Mouse (Mus musculus) urinary bladder, postnatal 10 days (tissue): ENCODE measurements around the gene Atxn1.

Source experiments
- DNase-seq: peaks from one replicate; pipeline ENCODE4 v3.0.0; 2022; ENCODE audit warnings: low spot score

The Atxn1 gene

DNA sequence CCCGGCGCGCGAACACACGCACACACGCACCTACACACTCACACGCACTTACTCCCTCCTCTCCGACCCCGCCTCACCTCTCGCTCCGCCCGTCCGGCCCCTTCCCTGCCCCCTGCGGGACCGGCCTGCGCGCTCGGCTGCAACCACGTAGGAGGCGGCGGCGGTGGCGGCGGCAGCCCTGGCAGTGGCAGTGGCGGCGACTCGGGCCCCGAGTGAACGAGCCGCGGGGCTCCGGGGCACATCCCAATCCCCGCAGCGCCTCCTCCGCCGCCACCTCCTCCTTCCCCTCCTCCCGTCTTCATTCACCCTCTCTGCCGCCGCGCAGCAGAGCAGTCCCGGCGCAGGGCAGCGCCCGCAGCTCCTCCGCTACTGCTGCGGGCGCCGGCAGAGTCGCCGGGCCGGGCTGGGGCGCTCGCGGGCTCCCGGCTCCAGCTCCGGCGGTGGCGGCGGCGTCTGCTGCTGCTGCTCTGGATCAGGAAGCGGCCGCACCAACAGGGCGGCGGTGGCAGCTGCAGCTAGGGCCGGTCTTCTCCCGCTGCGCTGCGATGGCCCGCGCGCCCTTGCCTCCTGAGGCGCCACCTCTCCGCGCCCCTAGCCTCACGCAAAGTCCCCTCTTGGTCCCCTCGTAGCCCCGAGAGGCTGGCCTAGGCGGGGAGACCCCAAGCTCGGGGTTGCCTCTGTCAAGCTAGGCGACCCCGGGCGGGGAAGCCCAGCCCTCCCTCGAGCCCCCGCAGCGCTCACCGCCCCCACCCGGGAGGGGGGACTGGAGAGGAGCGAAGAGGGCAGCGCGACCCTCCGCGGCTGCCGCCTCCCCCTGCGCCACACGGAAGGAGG, 1.1 kb downstream of the Atxn1 start:
- DNase-seq: peak; percentile 52

DNA sequence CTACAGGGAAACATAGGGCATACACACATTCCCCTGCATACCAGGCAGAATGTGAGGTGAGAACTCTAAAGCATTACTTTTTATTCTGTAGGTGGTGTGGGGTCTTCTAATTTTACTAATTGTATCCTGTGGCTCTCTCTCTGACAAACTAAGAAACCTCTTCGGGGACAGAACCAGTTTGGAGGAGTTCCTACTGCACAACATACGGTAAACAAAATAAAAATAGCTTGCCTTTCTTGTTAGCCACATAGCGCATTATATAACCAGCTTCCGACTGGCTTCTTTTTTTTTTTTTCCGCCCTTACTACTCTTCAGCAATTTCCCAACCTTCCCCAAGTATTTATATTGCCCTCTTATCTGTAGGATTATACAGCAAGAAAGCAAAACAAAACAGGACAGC, 2.0 kb downstream of the Atxn1 start:
- DNase-seq: no peak

DNA sequence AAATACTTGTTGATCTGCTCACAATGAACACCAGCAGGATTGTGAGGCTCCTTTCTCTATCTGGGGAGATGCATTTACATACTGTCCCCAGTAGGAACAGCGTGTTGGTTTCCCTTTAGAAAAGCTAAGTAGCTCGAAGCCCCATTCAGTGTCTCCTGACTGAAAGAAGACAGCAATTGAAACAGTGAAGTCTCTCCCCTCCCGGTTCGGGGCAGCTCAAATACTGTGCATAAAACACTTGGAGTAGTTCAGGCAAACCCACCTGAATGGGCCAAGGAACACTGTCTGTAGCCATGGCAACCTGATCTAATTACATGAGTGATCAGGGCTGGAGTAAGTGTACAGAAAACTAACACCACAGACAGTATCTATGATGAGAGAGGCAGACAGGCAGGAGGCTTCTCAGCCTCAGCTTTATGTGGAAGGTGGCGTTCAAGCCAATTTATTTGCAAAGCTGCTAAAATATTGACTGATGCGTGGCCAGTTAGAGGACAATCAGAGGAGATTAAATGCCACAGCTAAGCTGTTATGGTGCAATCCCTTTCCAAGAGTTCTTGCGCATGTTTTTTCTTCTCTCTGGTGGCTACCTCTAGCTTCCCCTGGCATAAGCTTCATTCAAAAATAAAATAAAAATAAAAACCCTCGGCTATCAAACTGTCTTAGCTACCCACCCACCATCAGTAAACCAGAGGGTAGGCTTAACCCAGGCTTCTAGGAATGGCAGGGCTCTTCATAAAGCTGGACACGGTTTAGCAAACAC, 2.8 kb downstream of the Atxn1 start:
- DNase-seq: no peak

DNA sequence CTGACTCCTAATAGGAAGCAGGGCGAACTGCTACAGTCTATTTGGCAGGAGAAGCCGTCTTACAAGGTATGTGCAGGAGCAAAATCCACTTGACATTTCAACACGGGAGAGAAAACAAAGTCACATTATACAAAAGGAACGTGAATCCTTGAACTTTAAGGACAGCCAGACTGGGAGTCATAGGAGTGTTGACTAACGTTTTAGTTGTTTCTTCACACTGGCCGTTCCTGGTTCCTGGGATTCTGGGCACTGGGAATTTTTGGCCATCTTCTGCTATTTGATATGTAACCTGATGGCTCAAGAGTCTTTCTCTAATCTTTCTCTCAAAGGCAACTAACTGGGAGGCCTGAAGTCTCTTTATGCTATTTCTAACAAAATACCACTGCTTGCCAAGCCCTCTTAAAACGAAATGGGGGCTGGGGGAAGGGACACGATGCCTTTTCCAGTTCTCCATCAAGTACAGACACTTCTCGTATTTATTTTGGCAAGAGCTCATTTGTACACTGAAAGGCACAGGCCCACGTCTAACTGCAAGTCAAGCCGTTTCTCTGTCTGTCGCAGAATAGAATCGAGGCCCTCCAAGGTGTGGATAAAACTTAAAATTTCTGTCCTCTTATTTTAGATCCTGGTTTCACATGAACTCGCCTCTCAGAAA, 4.4 kb downstream of the Atxn1 start:
- DNase-seq: no peak

DNA sequence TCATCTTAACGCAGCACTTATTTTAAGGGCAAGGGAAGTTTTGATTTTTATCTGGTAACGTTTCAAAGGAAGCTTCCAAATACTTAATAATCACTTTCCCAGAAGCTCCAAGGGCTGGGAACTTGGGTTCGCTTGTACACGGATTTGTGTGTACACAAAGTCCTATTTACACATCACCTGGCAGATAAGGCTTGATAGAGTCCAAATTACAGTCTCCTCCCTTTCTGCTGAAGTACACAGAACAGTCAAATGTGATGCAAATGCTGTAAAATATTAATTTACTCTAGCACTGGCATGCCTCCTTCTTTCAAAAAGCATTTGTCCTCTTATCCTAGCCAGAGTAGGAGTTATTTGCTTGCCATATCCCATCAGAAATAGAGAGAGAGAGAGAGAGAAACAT, 6.5 kb downstream of the Atxn1 start:
- DNase-seq: no peak

DNA sequence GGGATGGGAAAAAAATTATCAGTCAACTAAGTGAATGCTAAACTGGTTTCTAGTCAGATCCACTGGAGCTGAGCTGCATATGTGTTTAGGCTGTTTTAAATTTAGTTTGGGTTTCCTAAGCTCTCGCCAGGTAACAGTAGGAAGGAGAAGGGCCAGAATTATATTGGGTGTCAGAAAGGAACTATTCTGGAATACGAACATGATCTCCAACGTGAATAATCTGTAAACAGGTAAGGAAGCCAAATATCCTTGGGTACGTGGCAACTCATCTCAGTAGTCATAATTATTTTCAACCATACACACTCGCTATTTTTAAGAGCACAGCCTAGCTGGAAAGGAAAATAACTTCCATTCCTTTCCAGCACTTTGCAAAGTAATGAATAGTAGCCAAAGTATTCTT, 7.2 kb downstream of the Atxn1 start:
- no peak for DNase-seq

DNA sequence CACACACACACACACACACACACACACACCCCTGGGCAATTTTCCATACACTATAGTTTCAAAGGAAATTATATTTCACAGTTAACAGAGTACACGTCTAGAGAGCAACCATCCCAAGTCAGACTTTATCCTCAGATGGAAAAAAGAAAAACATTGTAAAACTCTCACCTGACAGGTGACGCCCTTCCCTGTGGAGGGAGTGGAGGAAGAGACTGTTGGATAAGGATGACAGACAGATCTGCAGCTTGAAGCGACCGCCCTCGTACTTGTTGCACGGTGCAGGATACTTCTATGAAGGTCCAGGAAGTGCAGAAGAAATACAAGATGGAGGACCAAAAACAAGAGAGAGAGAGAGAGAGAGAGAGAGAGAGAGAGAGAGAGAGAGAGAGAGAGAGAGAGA, 8.5 kb downstream of the Atxn1 start:
- no peak for DNase-seq

DNA sequence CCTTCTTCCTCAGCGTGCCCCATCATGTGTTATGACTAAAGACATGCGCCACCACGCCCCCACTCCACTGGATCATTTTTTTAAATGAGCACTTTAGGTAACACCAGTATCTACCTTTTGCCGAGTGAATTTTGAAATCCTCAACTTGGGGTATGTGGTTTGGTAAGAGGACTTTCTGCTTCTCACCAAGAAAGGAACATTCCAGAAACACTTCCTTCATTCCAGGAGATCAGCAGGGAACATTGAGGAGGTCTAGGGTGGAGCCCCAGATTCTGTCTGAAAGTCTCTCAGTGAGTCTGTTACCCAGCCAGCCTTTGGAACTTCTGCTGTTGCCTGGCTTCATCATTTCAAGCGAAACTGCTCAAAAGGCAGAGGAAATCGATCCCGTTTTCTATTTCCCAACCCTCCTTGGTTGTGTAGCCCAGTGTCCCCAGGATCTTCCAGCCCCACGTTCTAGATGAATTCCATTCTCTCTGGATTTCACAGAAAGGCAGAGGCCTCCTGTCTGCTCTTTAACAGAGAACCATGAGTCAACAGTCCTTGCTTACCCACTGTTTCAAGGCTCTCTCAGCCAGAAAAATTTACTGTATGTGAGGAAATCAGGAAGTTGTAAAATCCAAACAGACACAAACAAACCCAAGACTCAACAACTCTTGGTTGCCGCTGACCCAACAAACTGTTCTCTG, 9.3 kb downstream of the Atxn1 start:
- no peak for DNase-seq

DNA sequence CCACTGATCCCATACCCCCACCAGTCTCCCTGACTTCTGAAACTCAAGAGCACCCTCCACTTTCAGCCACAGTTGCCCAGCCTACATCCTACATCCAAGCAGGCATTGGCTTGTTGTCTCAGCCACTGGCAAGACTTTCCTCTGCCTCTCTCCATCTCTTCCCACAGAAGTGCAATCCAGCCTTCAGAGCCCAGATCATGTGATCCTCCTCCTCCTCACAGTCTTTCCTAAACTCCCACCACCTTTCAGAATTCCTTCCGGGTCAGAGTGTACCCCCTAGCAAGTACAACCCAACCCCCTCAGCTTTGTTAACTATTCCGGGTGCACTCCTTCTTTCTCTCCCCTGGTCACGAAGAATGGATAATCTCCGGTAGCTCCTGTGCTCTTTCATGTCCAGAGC, 11.7 kb downstream of the Atxn1 start:
- no peak for DNase-seq

DNA sequence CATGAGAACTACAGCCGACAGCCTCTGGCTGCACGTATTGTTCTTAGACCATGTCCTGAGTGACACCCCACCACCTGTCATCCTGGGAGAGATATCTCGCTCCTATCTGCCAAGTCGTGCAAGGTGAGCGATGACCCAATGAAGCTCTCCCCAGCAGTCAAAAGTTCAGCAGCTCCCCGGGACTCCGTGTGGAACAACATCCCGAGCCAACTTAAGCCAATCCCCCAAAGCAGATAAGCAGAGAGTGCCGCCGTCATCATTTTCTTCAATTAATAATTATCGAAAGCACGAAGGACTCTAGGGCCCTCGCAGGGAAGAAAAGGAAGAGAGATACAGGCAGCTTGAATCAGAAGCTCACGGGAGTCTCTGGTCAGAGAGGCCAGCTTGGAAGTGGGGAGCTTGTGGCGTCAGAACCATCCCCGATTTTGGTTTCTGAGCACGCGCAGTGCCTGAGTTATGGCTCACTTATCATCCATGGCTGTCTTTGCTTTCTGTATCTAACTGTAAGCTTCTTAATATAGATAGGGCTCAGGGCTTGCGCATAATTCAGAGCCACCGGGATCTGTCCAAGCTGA, 13.7 kb downstream of the Atxn1 start:
- DNase-seq: no peak

DNA sequence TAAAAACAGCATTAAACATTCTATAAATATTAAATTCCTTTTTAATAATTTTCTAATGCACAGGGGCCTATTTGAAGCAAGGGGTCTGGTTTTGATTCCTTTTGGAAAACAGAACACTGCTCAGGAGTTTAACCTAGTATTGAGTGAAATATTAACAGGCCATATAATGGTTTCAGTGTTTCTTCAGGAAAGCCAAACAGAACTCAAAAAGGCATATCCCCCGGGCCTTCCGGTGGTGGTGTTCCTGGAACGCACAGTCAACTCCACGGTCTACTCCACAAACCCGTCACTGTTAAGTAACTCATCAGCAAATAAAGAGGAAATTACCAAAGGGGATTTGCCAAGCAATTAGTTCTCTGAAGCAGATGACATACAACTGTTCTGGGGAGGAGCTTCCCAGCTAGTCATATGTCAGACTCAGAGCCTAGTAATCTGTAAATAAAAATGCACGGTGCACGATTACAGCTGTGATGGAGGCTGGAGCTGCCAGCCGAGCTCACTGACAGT, 14.4 kb downstream of the Atxn1 start:
- no peak for DNase-seq

DNA sequence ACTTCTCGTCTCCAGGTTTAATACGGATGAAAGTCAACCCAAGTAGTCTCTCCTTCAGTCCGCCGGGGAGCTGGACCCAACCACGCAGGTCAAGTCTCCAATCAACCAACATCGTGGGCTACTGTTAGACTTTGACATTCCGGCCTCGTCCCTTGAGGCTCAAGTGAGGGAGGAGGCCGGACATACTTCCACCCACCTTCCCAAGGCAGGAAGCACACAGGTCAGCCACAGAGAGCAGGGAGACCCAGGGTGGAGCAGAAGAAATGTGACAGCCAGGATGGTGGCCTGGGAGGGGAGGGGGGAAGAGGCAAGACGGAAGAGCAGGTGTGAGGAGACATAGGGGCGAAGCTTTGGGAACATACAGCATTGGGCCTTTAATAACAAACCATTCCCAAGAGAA, 18.7 kb downstream of the Atxn1 start:
- no peak for DNase-seq

DNA sequence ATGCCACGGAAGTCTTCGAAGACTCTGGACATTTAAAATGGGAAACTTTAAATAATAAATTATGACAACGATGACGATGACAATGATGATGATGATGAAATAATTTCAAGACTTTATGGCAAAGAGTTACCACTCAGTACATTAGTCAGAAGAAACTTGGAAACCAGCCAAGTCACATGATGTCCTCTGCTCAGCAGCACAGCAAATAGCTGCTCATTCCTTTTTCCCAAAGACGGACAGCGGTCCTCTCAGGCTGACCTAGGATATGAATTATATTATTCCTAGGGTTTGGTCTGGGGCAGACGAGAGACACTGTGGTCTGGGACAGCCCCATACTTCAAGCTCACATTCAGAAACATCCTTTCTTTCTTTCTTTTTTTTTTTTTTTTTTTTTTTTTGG, 22.5 kb downstream of the Atxn1 start:
- no peak for DNase-seq

DNA sequence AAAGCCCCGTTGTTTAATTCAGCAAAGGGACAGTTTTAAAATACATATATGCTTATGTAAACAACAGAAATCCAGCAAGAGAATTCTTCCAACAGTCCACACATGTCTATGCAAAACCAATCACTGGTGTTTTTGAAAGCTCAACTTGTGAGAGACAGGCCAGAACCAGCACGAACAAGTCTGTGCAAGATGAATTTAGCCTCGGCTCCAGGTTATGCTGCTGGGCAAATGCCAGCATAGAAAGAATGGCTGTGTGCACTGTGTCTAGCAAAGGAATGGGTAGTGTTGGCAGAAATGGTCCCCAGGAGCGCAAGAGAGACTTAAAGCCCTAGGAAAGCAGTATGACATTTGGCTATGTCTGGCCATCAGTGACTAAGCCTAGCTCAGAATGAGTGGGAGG, 24.1 kb downstream of the Atxn1 start:
- no peak for DNase-seq

DNA sequence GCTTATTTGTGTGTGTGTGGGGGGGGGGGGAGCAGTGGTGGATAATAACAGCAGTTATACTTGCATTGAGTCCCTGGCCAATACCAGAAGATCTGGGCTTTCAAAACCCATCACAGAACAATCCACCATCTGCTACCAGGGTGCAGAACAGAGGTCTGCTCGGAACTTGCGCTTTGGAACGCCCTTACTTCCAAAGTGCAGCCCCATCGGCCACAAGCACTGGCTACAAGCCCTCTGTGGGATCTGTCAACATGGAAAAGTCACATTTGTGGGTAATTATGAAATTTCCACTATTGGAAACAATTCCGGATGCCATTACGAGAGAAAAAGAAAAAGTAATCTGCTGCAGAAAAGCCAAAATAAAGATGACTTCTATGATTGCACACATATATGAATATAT, 25.2 kb downstream of the Atxn1 start:
- DNase-seq: no peak

DNA sequence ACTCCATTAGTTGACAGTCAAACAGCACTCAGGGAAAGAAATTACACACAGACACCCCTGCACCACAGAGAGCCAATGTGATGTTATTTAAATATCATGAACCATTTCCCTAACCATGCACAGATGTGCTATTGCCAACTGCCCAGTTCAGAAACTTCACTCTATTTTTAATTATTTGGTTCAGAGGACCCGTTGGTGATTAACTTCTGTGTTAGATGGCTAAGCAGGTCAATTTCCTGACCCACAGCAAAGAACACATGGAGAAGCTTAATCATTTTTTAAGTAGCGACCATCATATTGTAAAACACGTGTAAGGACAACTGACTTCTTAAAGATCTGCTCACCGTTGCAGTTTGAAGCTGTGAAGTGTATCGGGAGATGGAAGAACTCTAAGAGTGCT, 26.7 kb downstream of the Atxn1 start:
- no peak for DNase-seq

DNA sequence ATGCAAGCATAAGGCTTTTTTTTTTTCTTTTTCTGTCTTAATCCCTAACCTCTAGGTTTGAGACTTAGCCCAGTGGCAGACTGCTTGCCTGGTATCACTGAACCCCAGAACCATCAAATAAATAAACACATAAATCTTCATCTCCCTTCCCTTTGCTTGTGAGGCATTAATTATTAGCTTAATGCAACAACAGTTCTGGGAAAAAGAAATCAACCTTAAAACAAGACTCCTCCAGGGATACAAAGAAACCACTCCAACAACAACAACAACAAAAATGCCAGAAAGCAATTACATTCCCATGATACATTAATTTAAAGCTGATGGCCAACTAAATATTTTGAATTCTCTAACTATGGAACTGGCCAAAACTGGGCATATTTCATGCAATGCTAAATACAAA, 28.0 kb downstream of the Atxn1 start:
- no peak for DNase-seq

DNA sequence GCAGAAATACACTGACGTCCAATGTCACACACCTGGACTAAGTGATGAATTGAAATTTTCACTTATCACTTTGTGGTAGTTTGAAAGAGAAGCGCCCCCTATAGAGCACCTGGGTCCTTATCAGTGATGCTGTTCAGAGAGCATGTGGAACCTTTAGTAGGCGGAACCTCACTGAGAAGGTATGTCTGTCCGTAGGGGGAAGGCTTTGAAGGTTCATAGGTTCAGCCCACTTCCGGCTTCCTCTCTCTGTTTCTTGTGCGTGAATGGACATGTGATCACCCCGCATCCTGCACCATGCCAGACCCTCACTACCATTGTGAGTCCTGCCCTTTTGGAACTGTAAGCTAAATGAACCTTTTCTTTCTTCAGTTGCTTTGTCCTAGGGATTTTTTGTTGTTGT, 29.0 kb downstream of the Atxn1 start:
- no peak for DNase-seq

DNA sequence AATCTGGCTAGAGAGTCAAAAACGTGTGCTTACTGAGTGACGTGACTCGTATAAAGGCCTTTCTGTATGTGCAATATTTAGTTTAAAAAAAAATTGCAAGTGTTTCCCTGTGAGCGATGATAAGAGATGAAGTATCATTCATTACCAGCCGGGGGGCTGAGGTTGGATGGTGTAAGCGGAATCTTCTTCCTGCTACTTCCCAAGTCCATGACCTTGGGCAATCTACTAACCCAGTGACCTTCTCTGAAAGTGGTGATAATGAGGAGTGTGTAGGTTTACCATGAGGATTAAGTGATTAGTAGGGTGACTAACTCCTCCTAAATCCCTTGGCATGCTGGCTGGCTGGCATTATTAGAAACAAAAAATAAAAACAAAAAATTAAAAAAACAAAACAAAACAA, 30.0 kb downstream of the Atxn1 start:
- no peak for DNase-seq

DNA sequence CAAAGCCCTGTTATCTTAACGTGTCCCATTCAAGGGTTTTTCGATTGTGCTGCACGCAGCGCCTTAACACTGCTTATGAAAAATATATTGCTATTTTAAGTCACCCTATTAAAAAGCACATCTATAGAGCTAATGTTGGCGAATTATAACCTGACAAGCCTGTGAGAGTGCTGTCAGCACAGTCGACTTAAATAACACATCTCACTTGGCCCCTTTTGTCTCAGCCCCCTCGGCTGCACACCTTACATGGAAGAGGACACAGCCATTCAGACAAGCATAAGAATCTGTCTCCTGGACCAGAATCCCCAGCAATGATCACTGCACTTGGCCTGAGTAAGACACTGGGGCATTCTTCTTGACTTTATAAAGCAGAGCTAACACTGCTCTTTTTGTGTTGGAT, 30.7 kb downstream of the Atxn1 start:
- no peak for DNase-seq

DNA sequence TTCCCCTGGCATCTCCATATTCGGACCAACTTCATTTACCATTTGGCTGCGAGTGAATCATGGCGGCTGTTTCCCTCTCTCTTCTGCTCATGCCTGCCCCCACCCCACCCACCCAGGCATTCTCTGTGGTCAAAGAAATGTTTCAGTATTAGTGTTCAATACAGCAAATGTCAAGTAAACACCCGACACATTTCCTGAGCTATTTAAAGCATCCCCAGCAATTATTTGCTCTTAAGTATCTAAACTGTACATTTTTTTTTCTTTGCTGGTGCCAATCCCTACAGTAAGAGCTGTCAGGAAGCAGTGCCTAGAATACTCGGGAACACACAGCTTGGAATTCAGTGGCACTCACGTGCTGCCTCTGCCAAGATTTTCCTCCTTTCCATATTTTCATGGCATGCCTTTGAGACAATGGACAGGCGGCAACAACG, 32.3 kb downstream of the Atxn1 start:
- DNase-seq: no peak

DNA sequence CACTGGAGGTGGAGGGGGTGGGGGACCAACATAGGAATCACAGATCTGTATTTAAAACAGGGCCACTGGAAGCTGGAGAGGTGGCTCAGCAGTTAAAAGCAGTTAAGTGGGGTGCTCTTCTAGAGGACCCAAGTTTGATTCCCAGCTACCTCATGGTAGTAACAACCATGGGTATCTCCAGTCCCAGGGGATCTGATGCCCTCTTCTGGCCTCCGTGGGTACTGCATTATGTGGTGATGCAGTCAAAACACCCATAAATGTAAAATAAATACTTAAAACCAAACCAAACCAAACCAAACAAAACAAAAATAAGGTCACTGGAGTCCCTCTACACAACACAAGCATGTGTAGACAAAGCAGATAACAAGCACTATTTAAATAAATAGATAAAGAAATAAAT, 32.9 kb downstream of the Atxn1 start:
- DNase-seq: no peak
